Mouse (Mus musculus) embryo, embryonic 11.5 days (tissue): ENCODE measurements around the gene Plekhg5.
A peak's percentile ranks its signal among the peaks of the same experiment; 100 is the strongest.

Experiments used
- DNase-seq: peaks from one replicate; pipeline ENCODE4 v3.0.0-alpha.2; 2012; ENCODE audit warnings: low read depth, low spot score

The Plekhg5 gene

DNA sequence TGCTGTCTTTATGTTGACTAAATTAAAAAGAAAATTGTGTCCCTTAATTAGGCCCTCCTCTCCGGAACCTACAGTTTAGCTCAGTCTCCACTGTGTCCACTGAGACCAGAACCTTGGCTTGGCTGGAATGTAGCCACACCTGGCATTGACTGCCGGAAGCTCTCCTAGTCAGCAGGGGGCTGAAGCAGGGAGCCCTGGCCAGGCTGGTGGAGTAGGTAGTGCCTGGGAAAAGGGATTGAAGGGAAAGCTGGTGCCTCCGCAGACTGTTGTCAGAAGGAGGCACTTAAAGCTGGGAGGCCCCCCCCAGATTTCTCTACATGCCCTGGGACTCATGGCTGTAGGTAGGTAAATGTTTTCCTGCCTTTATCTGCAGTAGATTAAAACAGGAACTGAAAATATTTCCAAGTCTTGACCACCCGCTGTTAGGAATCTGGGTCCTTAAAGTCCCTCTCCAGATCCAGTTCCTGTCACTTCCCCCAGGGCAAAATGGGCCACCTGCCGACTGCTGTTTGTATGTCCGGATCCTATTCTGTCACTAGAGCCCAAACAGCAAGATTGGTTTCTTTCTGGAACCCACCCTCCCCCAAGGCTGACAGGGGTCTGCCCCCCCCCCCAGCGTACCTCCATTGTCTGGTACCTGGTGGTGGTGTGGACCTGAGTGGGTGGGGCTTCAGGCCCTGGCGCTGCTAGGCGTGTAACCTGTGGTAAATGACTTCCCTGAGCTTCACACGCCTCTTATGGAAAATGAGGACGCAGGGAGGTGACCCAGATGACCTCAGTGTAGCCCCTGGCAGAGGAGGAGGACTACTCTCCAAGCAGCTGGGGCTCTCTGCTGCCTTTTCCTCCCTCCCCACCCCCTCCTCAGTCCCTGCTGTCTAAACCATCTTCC is 25.9 kb downstream of the Plekhg5 start:
- no peak for DNase-seq

DNA sequence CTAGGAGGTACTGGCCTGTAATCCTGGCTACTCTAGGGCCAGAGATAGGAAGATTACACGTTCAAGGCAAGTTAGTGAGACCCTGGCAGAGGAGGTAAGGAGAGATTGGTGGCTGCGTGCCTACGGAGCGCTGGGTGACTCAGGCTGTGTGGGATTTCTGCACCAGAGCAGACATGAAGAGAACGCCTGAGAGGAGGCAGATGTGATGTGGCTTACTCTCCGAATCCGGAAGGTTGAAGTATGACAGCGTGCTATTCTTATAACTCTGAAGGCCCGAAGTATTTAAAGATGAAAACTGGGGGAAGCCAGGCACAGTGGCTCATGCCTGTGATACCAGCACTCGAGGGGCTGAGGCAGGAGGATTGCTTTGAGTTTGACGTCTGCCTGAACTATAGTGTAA is 28.2 kb downstream of the Plekhg5 start:
- no peak for DNase-seq

- DNase-seq, result no peak
These were observed 28.9 kb downstream of the Plekhg5 start for GRCm38 (mm10) chr4:152101081-152101653.

DNA sequence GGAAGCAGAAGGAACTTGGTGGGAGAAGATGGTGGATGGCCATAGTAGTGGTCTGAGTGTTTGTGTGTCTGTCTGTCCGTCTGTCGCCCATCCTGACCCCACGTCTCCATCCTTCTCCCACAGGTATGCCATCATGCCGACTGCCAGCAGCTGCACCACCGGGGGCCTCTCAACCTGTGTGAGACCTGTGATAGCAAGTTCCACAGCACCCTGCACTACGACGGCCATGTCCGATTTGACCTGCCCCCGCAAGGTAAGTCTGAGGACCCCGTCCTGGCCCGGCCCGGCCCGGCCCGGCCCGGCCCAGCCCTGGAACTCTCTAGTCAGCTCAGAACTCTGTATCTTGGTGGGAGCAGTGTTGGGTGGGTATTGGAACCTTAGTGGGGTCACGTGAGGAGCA is 29.6 kb downstream of the Plekhg5 start:
- DNase-seq, result no peak

DNA sequence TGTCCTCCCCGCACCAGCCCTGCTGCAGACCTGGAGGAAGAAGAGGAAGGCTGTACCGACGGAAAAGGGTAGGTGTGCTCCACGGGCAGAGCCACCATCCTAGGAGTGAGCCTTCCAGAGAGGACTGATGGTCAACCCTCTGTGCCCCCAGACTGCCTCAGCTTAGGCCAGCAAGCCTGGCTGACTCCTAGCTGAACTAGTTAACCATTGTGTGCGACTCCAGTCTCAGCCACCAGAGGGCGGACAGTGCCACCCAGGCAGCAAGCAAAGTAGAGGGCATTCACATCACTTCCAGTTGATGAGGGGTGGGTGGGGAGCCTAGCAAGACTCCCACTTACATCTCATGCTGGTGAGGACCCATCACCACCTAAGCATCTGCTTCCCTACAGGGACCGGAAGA is 30.7 kb downstream of the Plekhg5 start:
- no peak for DNase-seq

- DNase-seq, result no peak
These were observed 34.4 kb downstream of the Plekhg5 start for GRCm38 (mm10) chr4:152106746-152107145.

GRCm38 (mm10) chr4:152107493-152107892 is 35.2 kb downstream of the Plekhg5 start:
- no peak for DNase-seq

DNA sequence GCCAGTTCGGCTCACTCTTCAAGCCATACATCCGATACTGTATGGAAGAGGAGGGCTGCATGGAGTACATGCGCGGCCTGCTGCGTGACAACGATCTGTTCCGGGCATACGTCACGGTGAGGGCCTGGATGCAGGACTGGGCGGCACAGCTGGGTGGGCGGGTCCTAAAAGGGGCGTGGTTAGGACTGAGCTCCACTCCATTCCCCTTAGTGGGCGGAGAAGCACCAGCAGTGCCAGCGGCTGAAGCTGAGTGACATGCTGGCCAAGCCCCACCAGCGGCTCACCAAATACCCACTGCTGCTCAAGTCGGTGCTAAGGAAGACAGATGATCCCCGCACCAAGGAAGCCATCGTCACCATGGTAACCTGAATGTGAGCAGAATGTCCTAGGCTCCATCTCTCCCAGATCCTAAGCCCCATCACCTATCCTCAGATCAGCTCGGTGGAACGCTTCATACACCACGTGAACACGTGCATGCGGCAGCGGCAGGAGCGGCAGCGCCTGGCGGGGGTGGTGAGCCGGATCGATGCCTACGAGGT is 35.7 kb downstream of the Plekhg5 start:
- DNase-seq, result peak; percentile 86

- no peak for DNase-seq
These were observed 36.4 kb downstream of the Plekhg5 start for GRCm38 (mm10) chr4:152108673-152109072.

DNA sequence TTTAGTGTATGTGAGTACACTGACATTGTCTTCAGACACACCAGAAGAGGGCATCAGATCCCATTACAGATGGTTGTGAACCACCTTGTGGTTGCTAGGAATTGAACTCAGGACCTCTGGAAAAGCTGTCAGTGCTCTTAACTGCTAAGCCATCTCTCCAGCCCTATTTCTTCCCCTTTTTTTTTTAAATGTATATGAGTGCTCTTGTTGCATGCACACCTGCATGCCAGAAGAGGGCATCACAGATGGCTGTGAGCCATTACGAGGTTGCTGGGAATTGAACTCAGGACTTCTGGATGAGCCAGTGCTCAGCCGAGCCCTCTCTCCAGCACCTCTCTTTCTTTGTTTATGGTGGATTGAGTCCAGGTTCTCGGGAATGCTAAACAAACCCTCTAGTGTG is 37.2 kb downstream of the Plekhg5 start:
- DNase-seq, result no peak

GRCm38 (mm10) chr4:152110689-152111088 is 38.4 kb downstream of the Plekhg5 start:
- DNase-seq, result no peak

- DNase-seq, result no peak
These were observed 40.0 kb downstream of the Plekhg5 start for GRCm38 (mm10) chr4:152112329-152112728.

DNA sequence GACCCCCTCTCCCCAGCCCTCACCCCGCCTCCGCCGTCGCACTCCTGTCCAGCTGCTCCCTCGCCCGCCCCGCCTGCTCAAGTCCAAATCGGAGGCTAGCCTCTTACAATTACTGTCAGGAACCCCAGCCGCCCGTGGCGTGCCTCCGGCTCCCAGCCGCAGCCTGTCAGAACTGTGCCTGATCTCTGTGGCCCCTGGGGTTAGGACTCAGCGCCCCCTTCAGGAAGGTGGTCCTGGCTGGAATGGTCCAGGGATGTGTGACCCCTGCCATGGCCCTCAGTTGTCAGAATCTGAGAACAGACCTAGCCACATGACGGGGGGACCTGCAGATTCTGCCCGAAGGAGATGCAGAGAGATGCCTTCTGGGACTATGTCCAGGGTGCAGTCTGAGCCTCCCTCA is 41.8 kb downstream of the Plekhg5 start:
- DNase-seq, result no peak

- DNase-seq, result no peak
These were observed 43.8 kb downstream of the Plekhg5 start, which contains the start of gene Tnfrsf25 for GRCm38 (mm10) chr4:152115921-152116612. Gene Tnfrsf25 (plus strand): TSS chr4:152115934.

DNA sequence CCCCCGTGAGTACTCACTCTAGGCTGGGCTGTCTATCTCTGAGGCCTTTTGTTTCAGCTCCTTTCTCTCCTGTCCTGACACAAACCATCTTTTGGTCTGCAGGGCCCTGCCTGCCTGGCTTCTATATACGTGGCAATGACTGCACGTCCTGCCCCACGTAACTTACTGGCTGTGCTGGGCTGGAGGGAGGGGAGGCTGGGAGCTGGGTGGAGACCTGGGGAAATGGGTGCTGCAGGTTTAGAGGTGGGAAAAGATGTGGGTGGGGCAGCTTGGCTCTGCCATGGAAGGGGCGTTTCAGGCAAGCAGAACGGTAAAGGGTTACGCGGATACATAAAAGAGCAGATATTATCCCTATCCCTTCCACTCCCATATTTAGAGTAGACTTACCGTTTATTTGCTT is 45.2 kb downstream of the Plekhg5 start:
- no peak for DNase-seq

DNA sequence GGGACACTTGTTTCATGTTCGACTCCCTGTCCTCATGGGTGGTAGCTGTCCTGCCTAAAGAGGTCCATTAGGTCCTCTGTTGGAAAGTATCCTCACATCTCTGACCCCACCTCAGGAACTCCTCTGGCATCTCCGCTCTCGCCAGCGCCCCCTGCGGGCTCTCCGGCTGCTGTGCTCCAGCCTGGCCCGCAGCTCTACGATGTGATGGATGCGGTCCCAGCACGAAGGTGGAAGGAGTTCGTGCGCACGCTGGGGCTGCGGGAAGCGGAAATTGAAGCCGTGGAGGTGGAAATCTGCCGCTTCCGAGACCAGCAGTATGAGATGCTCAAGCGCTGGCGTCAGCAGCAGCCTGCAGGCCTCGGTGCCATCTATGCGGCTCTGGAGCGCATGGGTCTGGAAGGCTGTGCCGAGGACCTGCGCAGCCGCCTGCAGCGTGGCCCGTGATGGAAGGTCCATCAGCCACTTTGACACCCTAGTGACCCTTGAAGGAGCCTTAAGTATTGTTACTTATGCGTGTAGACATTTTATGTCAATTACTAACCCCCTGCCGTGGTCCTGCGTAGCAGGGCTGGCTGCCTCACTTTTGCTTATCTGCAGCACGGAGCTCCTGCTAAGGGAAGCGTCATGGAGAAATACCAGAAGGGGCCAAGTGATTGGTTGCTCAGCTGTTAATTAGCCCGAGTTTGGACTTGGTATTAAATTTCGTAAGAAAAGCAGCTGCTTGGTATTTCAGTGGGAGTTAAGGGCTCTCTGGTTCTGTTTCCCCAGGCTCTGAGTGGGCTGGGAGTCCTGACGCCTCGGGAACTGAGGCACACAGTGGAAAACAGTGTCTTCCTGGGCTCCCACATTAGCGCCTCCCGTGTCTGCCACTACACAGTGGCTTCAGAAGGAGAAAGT is 47.3 kb downstream of the Plekhg5 start:
- DNase-seq, result no peak

DNA sequence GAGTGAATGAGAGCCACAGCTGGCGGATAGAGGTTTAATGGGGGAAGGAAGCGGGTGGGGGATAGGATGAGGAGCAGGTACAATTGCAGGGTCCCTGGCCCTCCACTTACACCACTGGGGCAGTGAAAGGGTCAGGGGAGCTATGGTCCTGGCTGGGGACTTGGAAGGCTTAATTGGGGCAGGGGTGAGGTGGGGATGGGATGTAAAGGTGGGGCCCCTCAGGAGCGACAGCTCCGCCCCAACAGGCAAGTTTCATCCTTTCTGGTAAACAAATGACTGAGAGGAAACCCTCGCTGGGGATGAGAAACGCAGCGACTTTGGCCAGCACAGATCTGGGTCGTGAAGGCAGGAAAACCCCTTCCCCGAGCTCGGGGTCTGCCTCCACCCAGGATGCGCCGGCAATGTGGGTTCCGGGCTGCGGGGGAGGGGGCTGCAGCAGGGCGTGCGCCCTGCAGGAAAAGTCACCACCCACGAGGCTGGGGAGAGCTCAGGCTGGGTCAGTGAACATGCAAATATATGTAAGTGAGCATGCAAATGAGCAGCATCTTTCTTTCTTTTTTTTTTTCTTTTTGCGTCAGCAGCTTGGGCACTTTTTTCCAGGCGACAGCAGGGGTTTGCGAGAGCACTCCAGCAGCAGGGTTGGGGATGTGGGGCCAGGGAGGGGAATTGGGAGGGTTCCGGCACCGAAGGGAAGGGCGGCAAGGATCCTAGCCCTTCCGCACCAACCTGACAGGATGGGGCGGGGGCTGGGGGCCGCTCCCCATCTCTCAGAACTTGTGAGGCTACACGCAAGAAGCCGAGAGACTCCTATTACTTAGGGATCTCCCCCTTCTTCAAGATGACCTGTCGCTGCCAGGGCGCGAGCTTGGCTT is 48.2 kb downstream of the Plekhg5 start:
- DNase-seq, result no peak

DNA sequence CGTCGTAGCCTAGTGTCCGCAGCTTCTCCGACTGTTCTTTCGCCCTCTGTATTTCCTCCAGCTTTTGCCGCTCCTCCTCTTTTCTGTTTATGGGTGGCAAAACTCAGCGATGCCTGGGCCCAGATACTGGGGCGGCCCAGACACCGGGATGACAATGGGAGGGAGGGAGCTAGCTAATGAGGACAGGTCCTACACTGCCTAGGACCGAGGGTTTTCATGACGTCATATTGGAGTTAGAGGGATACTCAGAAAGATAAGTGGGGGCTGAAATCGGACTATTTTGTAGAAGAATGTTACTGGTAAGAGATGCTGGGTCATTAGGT is 48.8 kb downstream of the Plekhg5 start:
- no peak for DNase-seq

- DNase-seq, result no peak
These were observed 52.2 kb downstream of the Plekhg5 start for GRCm38 (mm10) chr4:152124361-152124961.
